Mouse (Mus musculus): ENCODE results near the gene Bnip2. TPM values are rescaled to one million over a fixed set of nuclear protein-coding genes. Genes with fewer than 3 reads are reported as not detected.

The Bnip2 gene
- polyA plus RNA-seq, 1 experiment = 20.7 TPM

DNA sequence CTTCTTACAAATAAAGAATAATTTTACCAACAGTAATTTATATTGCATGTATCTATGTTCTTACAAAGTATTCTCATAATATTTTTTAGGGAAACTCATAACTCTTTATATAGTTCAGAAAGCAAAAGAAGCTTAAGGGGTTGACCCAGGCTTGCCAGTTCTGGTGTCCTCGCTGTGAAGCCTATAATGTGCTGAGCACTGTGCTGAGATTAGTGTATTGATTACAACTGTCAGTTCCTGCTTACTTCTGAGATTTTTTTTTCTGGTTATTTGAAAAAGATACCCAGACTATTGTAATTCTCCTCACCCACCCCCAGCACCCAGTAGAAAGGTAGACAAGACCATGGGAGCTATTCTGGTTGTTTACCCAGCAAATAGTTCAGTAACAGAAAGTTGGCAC lies 4.2 kb downstream of the Bnip2 start:
- Histone ChIP-seq H3K27me3 (ENCODE audit: control insufficient read depth, insufficient read depth, low read length) (no peaks in the 10 kb centered on the region), H3K4me3 (ENCODE audit: control insufficient read depth, low read depth, low read length) (no peak overlapping the region), H3K36me3 (ENCODE audit: control insufficient read depth, insufficient read depth, low read length) (0 out of 2 replicates have a peak, but pooled peaks cover 3% of the 10 kb centered on the region), H3K27ac (ENCODE audit: control insufficient read depth, insufficient read depth, low read depth, low read length) (no peak overlapping the region), H3K4me1 (ENCODE audit: control insufficient read depth, insufficient read depth, low read length) (peaks cover 4% of the 10 kb centered on the region; the same call in 1 of the 2 replicates)
- no peak for TF ChIP-seq POLR2A (IDR thresholded peaks at IDR 0.05; ENCODE audit: control insufficient read depth, low read depth, low read length)
- no peak for TF ChIP-seq CTCF (IDR thresholded peaks at IDR 0.05; ENCODE audit: control insufficient read depth, insufficient read depth, insufficient replicate concordance, low read depth, low read length)

DNA sequence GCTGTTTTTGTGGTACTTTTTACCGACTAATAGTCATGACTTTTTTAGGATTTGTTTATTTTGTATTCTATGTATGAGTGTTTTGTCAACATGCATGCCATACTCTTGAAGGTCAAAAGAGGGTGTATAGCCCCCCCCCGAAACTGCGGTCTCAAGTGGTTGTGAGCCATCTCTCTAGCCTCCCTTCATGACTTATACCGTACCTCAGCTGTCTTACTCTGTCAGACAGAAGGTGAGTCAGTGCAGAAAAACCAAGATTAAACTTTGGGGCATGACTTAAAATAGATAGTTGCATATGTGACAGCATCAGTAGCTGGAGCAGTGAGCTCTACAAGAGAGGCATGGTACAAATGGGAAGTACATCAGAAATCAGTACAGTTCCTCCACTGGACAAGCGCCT lies 5.3 kb downstream of the Bnip2 start:
- H3K36me3 ChIP-seq (ENCODE audit: control insufficient read depth, insufficient read depth, low read length) = peaks cover 3% of the 10 kb centered on the region
- H3K27ac ChIP-seq (ENCODE audit: control insufficient read depth, insufficient read depth, low read depth, low read length) = no peak overlapping the region
- TF ChIP-seq POLR2A (IDR thresholded peaks at IDR 0.05; ENCODE audit: control insufficient read depth, low read depth, low read length) = no peak
- no peak for TF ChIP-seq CTCF (IDR thresholded peaks at IDR 0.05; ENCODE audit: control insufficient read depth, insufficient read depth, insufficient replicate concordance, low read depth, low read length)
- no peaks in the 10 kb centered on the region for H3K27me3 ChIP-seq (ENCODE audit: control insufficient read depth, insufficient read depth, low read length)
- no peaks in the 10 kb centered on the region for H3K4me1 ChIP-seq (ENCODE audit: control insufficient read depth, insufficient read depth, low read length)
- H3K4me3 ChIP-seq (ENCODE audit: control insufficient read depth, low read depth, low read length) = no peak overlapping the region

DNA sequence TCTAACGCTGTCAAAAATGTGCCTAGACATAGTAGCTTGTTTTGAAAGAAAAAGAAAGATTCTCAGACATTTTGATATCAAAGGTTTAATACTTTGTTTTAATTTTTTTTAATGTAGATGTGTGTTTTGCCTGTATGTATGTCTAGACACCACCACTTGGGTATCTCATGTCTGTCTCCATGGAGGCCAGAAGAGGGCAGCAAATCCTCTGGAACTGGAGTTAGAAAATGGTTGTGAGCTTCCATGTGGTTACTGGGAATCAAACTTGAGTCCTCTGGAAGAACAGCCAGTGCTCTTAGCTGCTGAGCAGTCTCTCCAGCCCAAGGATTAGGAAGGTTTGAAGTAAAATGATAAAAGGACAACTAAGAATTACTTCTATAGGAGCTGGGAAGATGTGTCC lies 10.1 kb downstream of the Bnip2 start:
- peaks cover 4% of the 10 kb centered on the region for H3K36me3 ChIP-seq (ENCODE audit: control insufficient read depth, insufficient read depth, low read length)
- no peaks in the 10 kb centered on the region for H3K4me1 ChIP-seq (ENCODE audit: control insufficient read depth, insufficient read depth, low read length)
- no peak for TF ChIP-seq POLR2A (IDR thresholded peaks at IDR 0.05; ENCODE audit: control insufficient read depth, low read depth, low read length)
- no peak for TF ChIP-seq CTCF (IDR thresholded peaks at IDR 0.05; ENCODE audit: control insufficient read depth, insufficient read depth, insufficient replicate concordance, low read depth, low read length)
- no peaks in the 10 kb centered on the region for H3K27me3 ChIP-seq (ENCODE audit: control insufficient read depth, insufficient read depth, low read length)
- no peak overlapping the region for H3K27ac ChIP-seq (ENCODE audit: control insufficient read depth, insufficient read depth, low read depth, low read length)
- no peak overlapping the region for H3K4me3 ChIP-seq (ENCODE audit: control insufficient read depth, low read depth, low read length)

- H3K4me1 ChIP-seq (ENCODE audit: control insufficient read depth, insufficient read depth, low read length) = no peaks in the 10 kb centered on the region
- H3K27ac ChIP-seq (ENCODE audit: control insufficient read depth, insufficient read depth, low read depth, low read length) = no peak overlapping the region
- no peak for TF ChIP-seq POLR2A (IDR thresholded peaks at IDR 0.05; ENCODE audit: control insufficient read depth, low read depth, low read length)
- TF ChIP-seq CTCF (IDR thresholded peaks at IDR 0.05; ENCODE audit: control insufficient read depth, insufficient read depth, insufficient replicate concordance, low read depth, low read length) = no peak
- no peaks in the 10 kb centered on the region for H3K27me3 ChIP-seq (ENCODE audit: control insufficient read depth, insufficient read depth, low read length)
- peaks cover 1% of the 10 kb centered on the region for H3K36me3 ChIP-seq (ENCODE audit: control insufficient read depth, insufficient read depth, low read length)
- H3K4me3 ChIP-seq (ENCODE audit: control insufficient read depth, low read depth, low read length) = no peak overlapping the region
These were observed 14.2 kb downstream of the Bnip2 start for GRCm38 (mm10) chr9:70003516-70003915.

DNA sequence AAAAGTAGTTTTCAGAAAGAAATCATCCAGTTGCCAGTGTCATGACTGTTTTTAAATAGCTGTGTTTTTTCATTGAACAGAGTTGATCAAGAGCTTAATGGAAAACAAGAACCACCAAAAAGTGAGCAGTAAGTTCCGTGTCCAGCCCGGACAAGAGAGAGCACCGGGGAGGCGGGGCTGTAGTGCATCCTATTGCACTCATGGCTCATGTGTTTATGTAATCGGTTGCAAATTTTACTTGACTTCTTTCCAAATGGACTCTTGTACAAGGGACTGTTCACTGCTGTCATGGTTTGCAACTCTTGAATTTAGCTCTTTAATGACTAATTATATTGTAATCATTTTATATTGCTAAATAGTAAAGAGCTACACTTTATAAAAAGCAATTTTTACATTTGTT lies 17.7 kb downstream of the Bnip2 start:
- Histone ChIP-seq H3K27ac (ENCODE audit: control insufficient read depth, insufficient read depth, low read depth, low read length) (no peak overlapping the region), H3K4me3 (ENCODE audit: control insufficient read depth, low read depth, low read length) (no peak overlapping the region), H3K27me3 (ENCODE audit: control insufficient read depth, insufficient read depth, low read length) (no peaks in the 10 kb centered on the region), H3K4me1 (ENCODE audit: control insufficient read depth, insufficient read depth, low read length) (no peaks in the 10 kb centered on the region), H3K36me3 (ENCODE audit: control insufficient read depth, insufficient read depth, low read length) (0 out of 2 replicates have a peak, but pooled peaks cover 1% of the 10 kb centered on the region)
- no peak for TF ChIP-seq POLR2A (IDR thresholded peaks at IDR 0.05; ENCODE audit: control insufficient read depth, low read depth, low read length)
- TF ChIP-seq CTCF (IDR thresholded peaks at IDR 0.05; ENCODE audit: control insufficient read depth, insufficient read depth, insufficient replicate concordance, low read depth, low read length) = no peak

DNA sequence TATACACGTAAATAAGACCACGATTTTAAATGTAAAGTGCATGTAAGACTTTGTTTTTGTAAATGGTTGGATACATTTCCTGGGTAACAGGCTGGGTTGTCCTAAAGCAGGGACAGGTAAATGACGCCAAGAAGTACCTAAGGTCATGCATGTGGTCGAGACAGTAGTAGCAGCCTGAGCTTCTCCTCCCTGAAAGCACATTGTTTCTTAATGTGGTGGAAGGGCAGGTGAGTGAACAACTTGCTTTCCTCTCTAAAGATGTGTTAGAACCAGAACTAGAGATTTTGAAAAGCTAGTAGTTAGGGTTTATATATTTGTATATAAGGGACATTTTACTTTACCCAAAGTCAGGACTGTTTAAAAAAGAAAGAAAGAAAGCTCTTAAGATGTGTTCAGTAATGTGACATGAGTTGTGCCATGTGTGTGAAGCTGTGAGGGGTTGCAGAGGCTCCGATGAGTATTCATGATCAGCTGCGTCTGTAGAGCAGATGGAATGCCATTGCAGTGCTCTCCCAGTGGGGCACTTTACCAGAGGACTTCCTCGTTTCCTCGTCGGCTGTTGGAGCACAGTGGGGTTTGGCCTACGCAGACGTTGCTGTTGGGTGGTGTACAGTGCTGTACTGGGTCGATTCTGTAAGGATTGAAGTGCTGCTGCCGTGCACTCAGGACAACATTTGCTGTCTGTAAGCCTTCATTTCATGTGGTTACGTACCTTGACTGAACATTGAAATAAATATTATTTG lies 18.4 kb downstream of the Bnip2 start:
- no peak for TF ChIP-seq POLR2A (IDR thresholded peaks at IDR 0.05; ENCODE audit: control insufficient read depth, low read depth, low read length)
- TF ChIP-seq CTCF (IDR thresholded peaks at IDR 0.05; ENCODE audit: control insufficient read depth, insufficient read depth, insufficient replicate concordance, low read depth, low read length) = no peak
- no peaks in the 10 kb centered on the region for H3K27me3 ChIP-seq (ENCODE audit: control insufficient read depth, insufficient read depth, low read length)
- H3K4me1 ChIP-seq (ENCODE audit: control insufficient read depth, insufficient read depth, low read length) = no peaks in the 10 kb centered on the region
- H3K27ac ChIP-seq (ENCODE audit: control insufficient read depth, insufficient read depth, low read depth, low read length) = no peak overlapping the region
- H3K4me3 ChIP-seq (ENCODE audit: control insufficient read depth, low read depth, low read length) = no peak overlapping the region
- H3K36me3 ChIP-seq (ENCODE audit: control insufficient read depth, insufficient read depth, low read length) = no peaks in the 10 kb centered on the region

GRCm38 (mm10) chr9:70009754-70010304 lies 20.6 kb downstream of the Bnip2 start:
- Histone ChIP-seq H3K36me3 (ENCODE audit: control insufficient read depth, insufficient read depth, low read length) (no peaks in the 10 kb centered on the region), H3K27ac (ENCODE audit: control insufficient read depth, insufficient read depth, low read depth, low read length) (no peak overlapping the region), H3K4me1 (ENCODE audit: control insufficient read depth, insufficient read depth, low read length) (no peaks in the 10 kb centered on the region), H3K27me3 (ENCODE audit: control insufficient read depth, insufficient read depth, low read length) (no peaks in the 10 kb centered on the region), H3K4me3 (ENCODE audit: control insufficient read depth, low read depth, low read length) (no peak overlapping the region)
- no peak for TF ChIP-seq CTCF (IDR thresholded peaks at IDR 0.05; ENCODE audit: control insufficient read depth, insufficient read depth, insufficient replicate concordance, low read depth, low read length)
- no peak for TF ChIP-seq POLR2A (IDR thresholded peaks at IDR 0.05; ENCODE audit: control insufficient read depth, low read depth, low read length)

Data from testis, adult 2 months (tissue).